Mouse (Mus musculus): ENCODE data around the gene Taar9. TPM values are rescaled to one million over a fixed set of nuclear protein-coding genes. Genes with fewer than 3 reads are reported as not detected.
"Not testable (repeated sequence)": the region's sequence is repeated elsewhere in the genome, so short reads cannot be mapped to it uniquely, and the experiment has no call there.

The Taar9 gene
- polyA plus RNA-seq, 1 experiment from 2014 or later, result not detected

DNA sequence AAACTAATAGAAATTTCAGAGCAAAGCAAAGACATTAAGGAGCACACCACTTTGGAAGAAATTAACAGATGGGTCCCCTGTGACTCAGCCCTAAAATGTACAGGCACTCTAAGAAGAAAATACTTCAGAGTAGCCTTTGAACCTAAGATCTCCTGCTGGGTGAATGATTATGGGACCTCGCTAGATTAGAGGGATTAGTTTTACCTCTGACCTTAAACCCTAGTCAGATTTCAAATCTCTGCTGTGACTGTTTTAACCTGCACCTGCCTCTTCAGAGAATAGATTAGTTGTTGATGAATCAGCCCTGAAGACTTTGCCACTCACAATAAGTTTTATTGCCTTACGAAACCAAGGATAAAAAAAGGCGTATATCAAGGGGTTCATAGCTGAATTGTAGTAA is 1.1 kb downstream of the Taar9 start:
- no peaks in the 10 kb centered on the region for H3K9me3 ChIP-seq (replicated peaks)
- ATAC-seq (ENCODE audit: low FRiP score), result no peak
- H3K4me1 ChIP-seq, result no peaks in the 10 kb centered on the region
- H3K9ac ChIP-seq, result no peak overlapping the region
- H3K4me2 ChIP-seq (replicated peaks), result no peak overlapping the region
- H3K36me3 ChIP-seq, result no peaks in the 10 kb centered on the region
- WGBS, result 56% methylated on average over 3 of the region's 3 CpGs
- H3K27me3 ChIP-seq, result no peaks in the 10 kb centered on the region
- H3K4me3 ChIP-seq, result no peak overlapping the region
- H3K27ac ChIP-seq, result no peak overlapping the region

DNA sequence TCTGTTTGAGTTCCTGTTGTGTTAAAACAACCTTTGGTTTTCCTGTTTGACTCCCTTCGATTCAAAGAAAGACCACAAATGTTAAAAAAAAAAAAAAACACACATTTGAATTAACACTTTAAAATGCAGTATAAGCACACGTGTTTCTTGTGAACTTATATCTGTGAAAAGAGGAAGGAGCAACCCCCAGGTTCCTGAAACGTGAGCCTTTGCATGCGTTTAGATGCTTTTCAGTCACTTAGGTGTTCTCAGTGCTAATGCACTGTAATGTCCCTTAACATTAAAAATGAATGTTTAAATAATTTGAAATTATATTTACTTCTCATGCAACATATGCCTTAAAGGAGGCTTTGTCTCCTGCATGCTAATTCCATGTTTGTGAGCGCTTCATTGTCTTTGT is 1.6 kb downstream of the Taar9 start:
- 67% methylated on average over 5 of the region's 5 CpGs for WGBS
- Histone ChIP-seq H3K9ac (no peak overlapping the region), H3K9me3 (replicated peaks) (no peaks in the 10 kb centered on the region), H3K4me2 (replicated peaks) (no peak overlapping the region), H3K4me1 (no peaks in the 10 kb centered on the region), H3K27ac (no peak overlapping the region), H3K36me3 (no peaks in the 10 kb centered on the region), H3K4me3 (no peak overlapping the region), H3K27me3 (no peaks in the 10 kb centered on the region)
- no peak for ATAC-seq (ENCODE audit: low FRiP score)

GRCm38 (mm10) chr10:24103299-24103698 is 6.0 kb downstream of the Taar9 start:
- not testable (repeated sequence) for H3K4me3 ChIP-seq; H3K9ac ChIP-seq; H3K4me2 ChIP-seq (replicated peaks); H3K4me1 ChIP-seq; ATAC-seq (ENCODE audit: low FRiP score); H3K27ac ChIP-seq; H3K9me3 ChIP-seq (replicated peaks); H3K36me3 ChIP-seq; H3K27me3 ChIP-seq
- WGBS, result 46% methylated on average over 1 of the region's 1 CpGs

DNA sequence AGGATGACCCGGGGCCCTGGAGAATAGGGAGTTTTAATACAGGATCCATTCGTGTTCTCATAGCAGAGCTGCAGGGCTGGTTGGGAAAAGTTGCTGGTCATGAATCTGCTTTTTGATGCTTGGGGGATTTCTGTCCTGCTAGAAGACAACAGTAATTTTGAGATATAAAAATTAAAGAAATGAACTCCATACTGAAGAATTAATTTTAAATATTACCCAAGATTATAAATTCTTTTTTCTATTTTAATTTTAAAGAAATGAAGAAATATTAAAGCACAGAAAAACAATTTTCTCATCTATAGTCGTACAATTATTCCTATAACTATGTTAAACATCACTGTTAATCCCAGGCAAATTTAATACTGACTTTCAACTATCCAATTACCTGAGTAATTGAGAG is 7.5 kb downstream of the Taar9 start, which contains the start of gene Taar8c:
Gene Taar8c (minus strand): TSS at position 101 of the 400 bp plus-strand sequence.
- not testable (repeated sequence) for H3K27me3 ChIP-seq; H3K4me2 ChIP-seq (replicated peaks); H3K27ac ChIP-seq; H3K9me3 ChIP-seq (replicated peaks); H3K36me3 ChIP-seq; H3K4me1 ChIP-seq; H3K9ac ChIP-seq; ATAC-seq (ENCODE audit: low FRiP score); H3K4me3 ChIP-seq
- 91% methylated on average over 1 of the region's 3 CpGs for WGBS

DNA sequence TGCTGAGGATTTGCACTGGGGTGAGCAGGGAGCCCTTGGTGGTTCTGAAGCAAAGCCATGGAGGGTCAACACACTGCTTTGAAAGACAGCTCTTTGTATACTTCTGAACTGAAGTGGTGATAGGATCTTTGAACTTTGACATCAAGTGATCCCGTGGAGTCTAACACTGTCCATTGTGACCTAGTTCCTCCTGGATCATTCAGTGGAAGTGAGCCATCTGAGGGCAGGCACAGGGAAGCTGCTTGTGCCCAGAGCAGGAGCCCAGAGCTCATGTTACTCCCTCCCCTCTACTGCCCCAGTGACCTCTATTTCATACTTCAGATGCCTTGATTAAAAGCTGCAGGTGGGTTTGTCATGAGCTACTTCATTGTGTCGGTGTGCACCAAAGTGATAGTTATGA is 12.3 kb downstream of the Taar9 start:
- 65% methylated on average over 2 of the region's 2 CpGs for WGBS
- H3K4me1 ChIP-seq; H3K9ac ChIP-seq; H3K27me3 ChIP-seq; H3K36me3 ChIP-seq; ATAC-seq (ENCODE audit: low FRiP score); H3K27ac ChIP-seq; H3K9me3 ChIP-seq (replicated peaks); H3K4me3 ChIP-seq; H3K4me2 ChIP-seq (replicated peaks): not testable (repeated sequence)

- Histone ChIP-seq H3K4me1 (no peaks in the 10 kb centered on the region), H3K27ac (no peak within 1 kb of the TSS), H3K36me3 (no peaks in the 10 kb centered on the region), H3K9ac (no peak within 1 kb of the TSS), H3K9me3 (replicated peaks) (no peaks in the 10 kb centered on the region), H3K4me3 (no peak within 1 kb of the TSS), H3K27me3 (no peaks in the 10 kb centered on the region), H3K4me2 (replicated peaks) (no peak within 1 kb of the TSS)
- WGBS, result 77% methylated on average over 2 of the region's 2 CpGs
- ATAC-seq (ENCODE audit: low FRiP score), result no peak
Observed at GRCm38 (mm10) chr10:24092194-24092593, 17.1 kb downstream of the Taar9 start, which contains the start of gene Taar8b. TSS of gene Taar8b (minus strand) at chr10:24092294.

DNA sequence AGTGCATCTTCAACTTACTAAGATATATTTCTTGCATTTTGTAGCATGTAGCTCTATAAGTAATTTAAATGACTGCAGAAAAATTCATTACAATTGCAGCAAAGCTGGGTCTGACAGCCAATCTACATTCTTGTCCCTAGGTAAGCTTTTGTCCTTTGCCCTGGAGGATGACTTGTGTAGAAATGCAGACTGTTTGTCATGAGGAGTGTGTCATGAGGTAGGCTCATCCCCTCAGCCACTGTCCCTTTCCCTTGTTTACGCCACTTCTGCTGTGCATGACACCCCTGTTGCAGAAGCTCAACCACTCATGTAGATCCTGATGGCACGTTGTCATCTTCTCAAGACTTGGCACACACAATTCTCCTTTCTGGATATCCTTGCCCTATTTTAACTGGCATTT is 22.2 kb downstream of the Taar9 start:
- no peaks in the 10 kb centered on the region for H3K27me3 ChIP-seq
- no peaks in the 10 kb centered on the region for H3K9me3 ChIP-seq (replicated peaks)
- H3K9ac ChIP-seq, result no peak overlapping the region
- no peaks in the 10 kb centered on the region for H3K4me1 ChIP-seq
- no peak overlapping the region for H3K27ac ChIP-seq
- H3K4me2 ChIP-seq (replicated peaks), result no peak overlapping the region
- no peak for ATAC-seq (ENCODE audit: low FRiP score)
- no peak overlapping the region for H3K4me3 ChIP-seq
- 95% methylated on average over 2 of the region's 2 CpGs for WGBS
- no peaks in the 10 kb centered on the region for H3K36me3 ChIP-seq

- WGBS, result 84% methylated on average over 5 of the region's 5 CpGs
- no peak for ATAC-seq (ENCODE audit: low FRiP score)
- no peak overlapping the region for H3K4me3 ChIP-seq
- H3K36me3 ChIP-seq, result no peaks in the 10 kb centered on the region
- H3K4me2 ChIP-seq (replicated peaks), result no peak overlapping the region
- no peak overlapping the region for H3K9ac ChIP-seq
- H3K4me1 ChIP-seq, result no peaks in the 10 kb centered on the region
- H3K9me3 ChIP-seq (replicated peaks), result no peaks in the 10 kb centered on the region
- no peaks in the 10 kb centered on the region for H3K27me3 ChIP-seq
- H3K27ac ChIP-seq, result no peak overlapping the region
Observed at GRCm38 (mm10) chr10:24086555-24086954, 22.8 kb downstream of the Taar9 start.

DNA sequence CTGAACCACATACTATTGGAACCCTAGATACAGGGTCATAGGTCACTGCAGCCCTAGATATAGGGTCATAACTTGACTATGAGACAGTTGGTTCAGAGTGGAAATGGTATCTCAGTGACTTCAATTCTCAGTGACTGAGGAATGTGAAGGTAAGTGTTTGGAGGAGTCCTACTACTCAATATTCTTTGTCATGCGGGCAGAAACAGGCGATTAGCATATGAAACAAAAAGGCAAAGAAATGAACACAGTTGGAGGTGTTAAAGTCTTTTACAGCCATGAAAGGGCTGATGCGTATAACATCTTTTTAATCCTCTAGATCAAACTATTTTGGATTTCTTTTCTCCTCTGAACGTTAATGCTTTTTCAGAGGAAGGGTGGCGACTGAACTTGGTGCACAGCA is 23.4 kb downstream of the Taar9 start:
- Histone ChIP-seq H3K9me3 (replicated peaks) (no peaks in the 10 kb centered on the region), H3K36me3 (no peaks in the 10 kb centered on the region), H3K27me3 (no peaks in the 10 kb centered on the region), H3K4me3 (no peak overlapping the region), H3K4me2 (replicated peaks) (no peak overlapping the region), H3K9ac (no peak overlapping the region), H3K4me1 (no peaks in the 10 kb centered on the region), H3K27ac (no peak overlapping the region)
- 65% methylated on average over 5 of the region's 5 CpGs for WGBS
- ATAC-seq (ENCODE audit: low FRiP score), result no peak

DNA sequence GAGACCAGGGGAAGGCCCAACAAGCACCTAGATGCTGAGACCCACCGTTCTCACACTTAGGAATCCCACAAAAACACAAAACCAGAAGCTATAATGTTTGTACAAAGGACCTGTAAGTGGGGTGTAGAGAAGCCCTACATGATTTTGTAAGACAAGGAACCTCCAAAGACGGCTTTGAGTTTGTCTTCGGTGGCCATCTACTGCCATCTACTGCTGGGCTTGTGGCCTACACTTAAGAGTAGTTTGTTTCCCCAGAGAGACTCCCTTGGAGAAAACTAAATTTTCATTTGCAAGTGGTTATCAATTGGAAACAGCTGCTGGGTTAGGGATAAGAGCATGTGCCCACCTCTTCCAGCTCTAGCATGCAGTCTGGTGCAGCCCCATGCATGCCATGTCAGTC is 29.2 kb downstream of the Taar9 start:
- Histone ChIP-seq H3K4me3 (no peak overlapping the region), H3K27ac (no peak overlapping the region), H3K36me3 (no peaks in the 10 kb centered on the region), H3K4me1 (no peaks in the 10 kb centered on the region), H3K4me2 (replicated peaks) (no peak overlapping the region), H3K27me3 (no peaks in the 10 kb centered on the region), H3K9me3 (replicated peaks) (no peaks in the 10 kb centered on the region), H3K9ac (no peak overlapping the region)
- ATAC-seq (ENCODE audit: low FRiP score), result no peak
- WGBS, result 41% methylated on average over 3 of the region's 3 CpGs

DNA sequence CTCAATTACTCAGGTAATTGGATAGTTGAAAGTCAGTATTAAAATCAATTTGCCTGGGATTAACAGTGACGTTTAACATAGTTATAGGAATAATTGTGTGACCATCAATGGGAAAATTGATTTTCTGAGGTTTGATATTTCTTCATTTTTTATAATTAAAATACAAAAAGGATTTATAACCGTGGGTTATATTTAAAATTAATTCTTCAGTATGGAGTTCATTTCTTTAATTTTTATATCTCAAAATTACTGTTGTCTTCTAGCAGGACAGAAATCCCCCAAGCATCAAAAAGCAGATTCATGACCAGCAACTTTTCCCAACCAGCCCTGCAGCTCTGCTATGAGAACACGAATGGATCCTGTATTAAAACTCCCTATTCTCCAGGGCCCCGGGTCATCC is 33.1 kb downstream of the Taar9 start, which contains the start of gene Taar8a:
Gene Taar8a (plus strand): TSS at position 301 of the 400 bp plus-strand sequence.
- not testable (repeated sequence) for H3K27ac ChIP-seq; H3K27me3 ChIP-seq; H3K4me3 ChIP-seq; H3K36me3 ChIP-seq; ATAC-seq (ENCODE audit: low FRiP score); H3K9ac ChIP-seq; H3K4me1 ChIP-seq; H3K9me3 ChIP-seq (replicated peaks); H3K4me2 ChIP-seq (replicated peaks)
- WGBS, result 83% methylated on average over 2 of the region's 4 CpGs

DNA sequence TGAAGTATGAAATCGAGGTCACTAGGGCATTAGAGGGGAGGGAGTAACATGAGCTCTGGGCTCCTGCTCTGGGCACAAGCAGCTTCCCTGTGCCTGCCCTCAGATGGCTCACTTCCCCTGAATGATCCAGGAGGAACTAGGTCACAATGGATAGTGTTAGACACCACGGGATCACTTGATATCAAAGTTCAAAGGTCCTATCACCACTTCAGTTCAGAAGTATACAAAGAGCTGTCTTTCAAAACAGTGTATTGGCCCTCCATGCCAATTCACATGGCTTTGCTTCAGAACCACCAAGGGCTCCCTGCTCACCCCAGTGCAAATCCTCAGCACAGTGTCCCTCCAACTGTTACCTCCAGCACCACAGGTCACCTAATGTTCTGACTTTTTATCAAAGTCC is 34.6 kb downstream of the Taar9 start:
- H3K4me3 ChIP-seq; H3K9me3 ChIP-seq (replicated peaks); H3K4me2 ChIP-seq (replicated peaks); H3K4me1 ChIP-seq; H3K27me3 ChIP-seq; H3K36me3 ChIP-seq; H3K9ac ChIP-seq; H3K27ac ChIP-seq; ATAC-seq (ENCODE audit: low FRiP score): not testable (repeated sequence)
- 47% methylated on average over 2 of the region's 2 CpGs for WGBS

GRCm38 (mm10) chr10:24058986-24059385 is 50.3 kb downstream of the Taar9 start:
- 87% methylated on average over 3 of the region's 3 CpGs for WGBS
- H3K27ac ChIP-seq, result no peak overlapping the region
- no peaks in the 10 kb centered on the region for H3K4me1 ChIP-seq

More at GRCm38 (mm10) chr10:24058986-24059385, 50.3 kb downstream of the Taar9 start:
- Histone ChIP-seq H3K4me2 (replicated peaks) (no peak overlapping the region), H3K4me3 (no peak overlapping the region), H3K27me3 (no peaks in the 10 kb centered on the region), H3K9ac (no peak overlapping the region), H3K9me3 (replicated peaks) (no peaks in the 10 kb centered on the region), H3K36me3 (no peaks in the 10 kb centered on the region)
- no peak for ATAC-seq (ENCODE audit: low FRiP score)
